Comparison of ENCODE assay signal across 22 mouse cellular contexts in the genomic region with DNA sequence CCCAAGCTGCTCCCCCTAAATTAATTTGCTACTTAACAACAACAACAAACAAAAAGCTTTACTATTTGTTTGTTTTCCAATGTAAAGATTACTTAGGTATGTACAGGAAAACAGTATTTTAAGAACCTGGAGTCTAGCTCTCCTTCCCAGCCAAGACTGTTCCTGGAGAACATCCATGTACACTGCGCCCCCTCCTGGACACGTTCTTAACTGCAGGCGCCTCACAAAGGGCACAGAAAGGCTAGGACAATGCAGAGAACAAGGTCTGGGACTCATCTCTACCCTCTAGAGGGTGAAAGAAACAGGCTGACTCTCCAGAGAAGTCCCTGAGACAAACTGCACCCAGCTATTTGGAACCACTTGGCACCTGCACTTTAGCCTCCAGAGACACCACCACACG. TPM values are rescaled to one million over a fixed set of nuclear protein-coding genes. Genes with fewer than 3 reads are reported as not detected.
DNase-seq lines count a peak whose midpoint lies in the region; ATAC-seq and TF ChIP-seq lines count a peak whose summit lies in the region.
"Not testable (repeated sequence)": the region's sequence is repeated elsewhere in the genome, so short reads cannot be mapped to it uniquely, and the experiment has no call there.
"Had no signal": no experiment of that assay in that cellular context is flagged by ENCODE, and none has a peak within 500 bp of the region (broad histone marks: within the 10 kb centered on the region; RNA-seq: fewer than 3 reads in every experiment).

No protein-coding gene starts in this region.

- H3K9ac ChIP-seq in ES-Bruce4 (ENCODE audit: low read depth, poor library complexity, severe bottlenecking); intestine, postnatal 0 days (ENCODE audit: low read depth, low read length): not testable (repeated sequence)

- not testable (repeated sequence) for H3K36me3 ChIP-seq in ES-Bruce4 (ENCODE audit: control insufficient read depth, insufficient read depth, low read length, poor library complexity, severe bottlenecking); intestine, postnatal 0 days (ENCODE audit: control insufficient read depth, insufficient read depth); testis, adult 2 months (ENCODE audit: control insufficient read depth, insufficient read depth, low read length)

- H3K9me3 ChIP-seq in ES-Bruce4 (replicated peaks; ENCODE audit: control insufficient read depth, insufficient read depth, low read length, poor library complexity, severe bottlenecking); intestine, postnatal 0 days (ENCODE audit: control insufficient read depth): not testable (repeated sequence)

- intact Hi-C loops in left cerebral cortex, postnatal 14 days (cut with DNase I) = not testable (repeated sequence)

- ATAC-seq in intestine, postnatal 0 days = not testable (repeated sequence)

- not testable (repeated sequence) for H3K4me3 ChIP-seq in ES-Bruce4 (ENCODE audit: low read depth, low read length); intestine, postnatal 0 days (ENCODE audit: low read depth, low read length); testis, adult 2 months (ENCODE audit: control insufficient read depth, low read depth, low read length)

- not testable (repeated sequence) for H3K27me3 ChIP-seq in ES-Bruce4 (ENCODE audit: control insufficient read depth, insufficient read depth, low read length, poor library complexity, severe bottlenecking); intestine, postnatal 0 days (replicated peaks; ENCODE audit: control insufficient read depth, insufficient read depth, low read length); testis, adult 2 months (ENCODE audit: control insufficient read depth, insufficient read depth, low read length)

- 48% methylated on average over 4 of the region's 4 CpGs for WGBS in intestine, postnatal 0 days

- peak; percentile 18 for DNase-seq in adipocyte (ENCODE audit: low spot score)
- DNase-seq in embryo, embryonic 10.5 days (ENCODE audit: low spot score) = peak; percentile 1
- peak; percentile 10 to 19 for DNase-seq in left cerebral cortex, postnatal 14 days (ENCODE audit: low spot score in 2 of 2)
- DNase-seq in lung, postnatal 10 days = peak; percentile 3

- not testable (repeated sequence) for TF ChIP-seq POLR2A in ES-Bruce4 (IDR thresholded peaks at IDR 0.05; ENCODE audit: insufficient read depth, low read length); testis, adult 2 months (IDR thresholded peaks at IDR 0.05; ENCODE audit: control insufficient read depth, low read depth, low read length)

- peak; percentile 25 for TF ChIP-seq CTCF in ES-Bruce4 (IDR thresholded peaks at IDR 0.05; ENCODE audit: low read depth, low read length)
- TF ChIP-seq CTCF in intestine, postnatal 0 days (IDR thresholded peaks at IDR 0.05; ENCODE audit: low read depth) = peak; percentile 31
- peak; percentile 20; the same call in 1 of the 2 replicates for TF ChIP-seq CTCF in testis, adult 2 months (IDR thresholded peaks at IDR 0.05; ENCODE audit: control insufficient read depth, insufficient read depth, insufficient replicate concordance, low read depth, low read length)

- TF ChIP-seq EP300 in ES-Bruce4 (IDR thresholded peaks at IDR 0.05; ENCODE audit: insufficient read depth, low read depth, low read length) = not testable (repeated sequence)

- H3K4me2 ChIP-seq in intestine, postnatal 0 days (replicated peaks; ENCODE audit: low read depth) = not testable (repeated sequence)

- H3K27ac ChIP-seq in ES-Bruce4 (ENCODE audit: insufficient read depth, low read length); intestine, postnatal 0 days (ENCODE audit: low read depth, low read length); testis, adult 2 months (ENCODE audit: control insufficient read depth, insufficient read depth, low read depth, low read length): not testable (repeated sequence)

- not testable (repeated sequence) for H3K4me1 ChIP-seq in ES-Bruce4 (ENCODE audit: control insufficient read depth, insufficient read depth, low read length); intestine, postnatal 0 days (replicated peaks; ENCODE audit: control insufficient read depth, insufficient read depth, low read length); testis, adult 2 months (ENCODE audit: control insufficient read depth, insufficient read depth, low read length)

RNA-seq across cellular contexts. Expression of a gene that starts 1.8 kb away (rescaled TPM):
- not detected in 2 replicates for polyA plus RNA-seq in ES-Bruce4 (2011; ENCODE audit: insufficient read depth, insufficient read length, low read depth, missing spikeins)
- polyA plus RNA-seq in intestine, postnatal 0 days (2015; fragmentation: Nextera tagmentation; extraction: Ambion mirVana) = not detected in 2 replicates
- total RNA-seq in left cerebral cortex, postnatal 14 days (2021) = not detected
- 2.6 TPM in 1 of 2 replicates, not detected in the other for polyA plus RNA-seq in testis, adult 2 months (2012; rRNA removed)
- total RNA-seq: adrenal gland, adult 2 months; common myeloid progenitor, adult 5-6 weeks; gastrocnemius, adult 18-20 months; heart, postnatal 4 days; layer of hippocampus, adult 18-20 months; monocyte, adult 5-6 weeks had no signal
- polyA plus RNA-seq: adrenal gland, adult 2 months; CD4-positive, CD25-positive, alpha-beta regulatory T cell, adult 4 months; embryonic facial prominence, embryonic 13.5 days; forebrain, embryonic 16.5 days; heart, embryonic 14.5 days; kidney, embryonic 14.5 days; limb, embryonic 11.5 days; liver, embryonic 13.5 days; midbrain, embryonic 10.5 days; neural tube, embryonic 12.5 days had no signal

RNA-seq across cellular contexts. Expression of a gene that starts 11.7 kb away (rescaled TPM):
- 1.6 and 2.9 TPM in 2 replicates for polyA plus RNA-seq in ES-Bruce4 (2011; ENCODE audit: insufficient read depth, insufficient read length, low read depth, missing spikeins)
- polyA plus RNA-seq in intestine, postnatal 0 days (2015; fragmentation: Nextera tagmentation; extraction: Ambion mirVana) = not detected in 2 replicates
- total RNA-seq in left cerebral cortex, postnatal 14 days (2021) = not detected
- 3.1 and 5.4 TPM in 2 replicates for polyA plus RNA-seq in testis, adult 2 months (2012; rRNA removed)
- total RNA-seq: adrenal gland, adult 2 months; common myeloid progenitor, adult 5-6 weeks; gastrocnemius, adult 18-20 months; heart, postnatal 4 days; layer of hippocampus, adult 18-20 months; monocyte, adult 5-6 weeks had no signal
- polyA plus RNA-seq: adrenal gland, adult 2 months; CD4-positive, CD25-positive, alpha-beta regulatory T cell, adult 4 months; embryonic facial prominence, embryonic 13.5 days; forebrain, embryonic 16.5 days; heart, embryonic 14.5 days; kidney, embryonic 14.5 days; limb, embryonic 11.5 days; liver, embryonic 13.5 days; midbrain, embryonic 10.5 days; neural tube, embryonic 12.5 days had no signal

RNA-seq across cellular contexts. Expression of a gene that starts 21.9 kb away (rescaled TPM):
- not detected in 2 replicates for polyA plus RNA-seq in ES-Bruce4 (2011; ENCODE audit: insufficient read depth, insufficient read length, low read depth, missing spikeins)
- polyA plus RNA-seq in intestine, postnatal 0 days (2015; fragmentation: Nextera tagmentation; extraction: Ambion mirVana) = not detected in 2 replicates
- not detected for total RNA-seq in left cerebral cortex, postnatal 14 days (2021)
- polyA plus RNA-seq in testis, adult 2 months (2012; rRNA removed) = 2.0 and 3.0 TPM in 2 replicates
- total RNA-seq: adrenal gland, adult 2 months; common myeloid progenitor, adult 5-6 weeks; gastrocnemius, adult 18-20 months; heart, postnatal 4 days; layer of hippocampus, adult 18-20 months; monocyte, adult 5-6 weeks had no signal
- polyA plus RNA-seq: adrenal gland, adult 2 months; CD4-positive, CD25-positive, alpha-beta regulatory T cell, adult 4 months; embryonic facial prominence, embryonic 13.5 days; forebrain, embryonic 16.5 days; heart, embryonic 14.5 days; kidney, embryonic 14.5 days; limb, embryonic 11.5 days; liver, embryonic 13.5 days; midbrain, embryonic 10.5 days; neural tube, embryonic 12.5 days had no signal
